Mouse (Mus musculus) lung, postnatal 25 days (tissue): ENCODE results near the gene Rora.

Experiments used
- DNase-seq: peaks from one replicate; pipeline ENCODE4 v3.0.0; 2022; ENCODE audit warnings: low spot score

The Rora gene

GRCm38 (mm10) chr9:69397760-69398452 lies 744.3 kb downstream of the Rora start, which contains the start of gene Ice2:
Ice2 (plus strand) TSS chr9:69397906.
- DNase-seq, result peak; percentile 65

- no peak for DNase-seq
Measured at GRCm38 (mm10) chr9:69398453-69398850, 744.9 kb downstream of the Rora start.

- DNase-seq, result no peak
Measured at GRCm38 (mm10) chr9:69404671-69405070, 751.1 kb downstream of the Rora start.

GRCm38 (mm10) chr9:69419476-69419875 lies 765.9 kb downstream of the Rora start:
- peak; percentile 24 for DNase-seq

- no peak for DNase-seq
Measured at GRCm38 (mm10) chr9:69430531-69430930, 776.9 kb downstream of the Rora start.

- DNase-seq, result peak; percentile 85
Measured at GRCm38 (mm10) chr9:69431863-69432555, 778.4 kb downstream of the Rora start.

- DNase-seq, result no peak
Measured at GRCm38 (mm10) chr9:69435194-69435593, 781.6 kb downstream of the Rora start.

GRCm38 (mm10) chr9:69435662-69436061 lies 782.1 kb downstream of the Rora start:
- DNase-seq, result no peak
